Mouse (Mus musculus) thymus, postnatal 0 days (tissue): ENCODE data around the gene Stxbp5l. TPM values are rescaled to one million over a fixed set of nuclear protein-coding genes. Genes with fewer than 3 reads are reported as not detected.
"Not testable (repeated sequence)": the region's sequence is repeated elsewhere in the genome, so short reads cannot be mapped to it uniquely, and the experiment has no call there.

ENCODE experiments used
- DNase-seq: peaks from one replicate; pipeline ENCODE4 v3.0.0-alpha.2; 2015; ENCODE audit warnings: low spot score
- polyA plus RNA-seq: library from polyadenylated mRNA; unstranded; fragments of >200 nt; fragmentation: Nextera tagmentation; extraction: Ambion mirVana; gene quantifications from 2 replicates; pipeline ENCODE4 v1.2.1, GENCODE M21; 2015

Stxbp5l gene
- polyA plus RNA-seq, 1 experiment from 2014 or later: 0.07 TPM

GRCm38 (mm10) chr16:37280206-37280605 is 104.6 kb downstream of the Stxbp5l start:
- no peak for DNase-seq

GRCm38 (mm10) chr16:37273681-37274080 is 111.1 kb downstream of the Stxbp5l start:
- no peak for DNase-seq

GRCm38 (mm10) chr16:37261678-37262077 is 123.1 kb downstream of the Stxbp5l start:
- no peak for DNase-seq

DNA sequence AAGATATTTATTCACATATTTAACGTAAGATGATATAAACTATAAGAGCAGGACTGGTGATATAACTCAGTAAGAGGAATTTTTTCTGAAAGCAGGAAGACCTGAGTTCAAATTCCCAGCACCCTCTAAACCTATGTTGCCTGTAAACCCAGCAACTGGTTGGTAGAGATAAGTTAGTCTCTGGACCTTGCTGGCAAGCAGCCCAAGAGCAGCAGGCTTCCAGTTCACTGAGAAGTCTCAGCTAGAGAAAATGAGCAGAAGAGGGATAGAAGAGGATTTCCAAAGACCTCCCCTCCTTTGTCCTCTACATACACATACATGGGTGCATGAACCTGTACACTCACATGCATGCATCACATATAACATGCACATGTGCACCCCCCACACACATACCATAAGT is 165.6 kb downstream of the Stxbp5l start:
- DNase-seq: no peak

- no peak for DNase-seq
These were observed 176.0 kb downstream of the Stxbp5l start for GRCm38 (mm10) chr16:37208783-37209182.

- no peak for DNase-seq
These were observed 190.6 kb downstream of the Stxbp5l start for GRCm38 (mm10) chr16:37194152-37194551.

DNA sequence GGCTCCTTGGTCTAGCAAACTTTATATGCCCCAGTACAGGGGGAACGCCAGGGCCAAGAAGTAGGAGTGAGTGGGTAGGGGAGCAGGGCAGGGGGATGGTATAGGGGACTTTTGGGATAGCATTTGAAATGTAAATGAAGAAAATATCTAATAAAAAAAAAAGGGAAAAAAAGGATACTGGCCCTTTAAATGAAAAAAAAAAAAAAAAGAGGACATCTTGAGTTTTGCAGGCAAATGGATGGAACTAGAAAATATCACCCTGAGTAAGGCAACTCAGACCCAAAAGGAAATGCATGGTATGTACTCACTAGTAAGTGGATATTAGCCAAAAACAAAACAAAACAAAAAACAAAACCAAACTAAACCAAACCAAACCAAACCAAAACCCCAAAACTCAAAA is 259.6 kb downstream of the Stxbp5l start:
- not testable (repeated sequence) for DNase-seq

DNA sequence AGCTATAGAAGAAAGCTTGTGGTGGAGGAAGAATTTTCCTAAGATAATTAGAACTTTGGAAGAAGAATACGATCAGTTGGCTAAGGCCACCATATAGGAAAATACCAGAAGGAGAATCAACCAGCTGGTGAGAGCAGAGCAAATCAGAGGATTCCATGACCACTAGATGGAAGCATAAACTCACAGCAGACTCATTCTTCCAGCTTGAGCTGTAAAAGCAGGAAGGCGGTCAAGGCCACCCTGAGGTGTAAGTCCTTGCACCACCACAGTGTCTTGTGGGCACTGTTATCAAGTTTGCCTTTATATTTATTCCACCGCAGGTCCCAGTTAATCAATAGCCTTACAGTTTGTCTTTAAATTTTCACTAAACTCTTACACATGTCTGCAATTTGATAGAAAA is 275.5 kb downstream of the Stxbp5l start:
- peak; percentile 14 for DNase-seq

DNA sequence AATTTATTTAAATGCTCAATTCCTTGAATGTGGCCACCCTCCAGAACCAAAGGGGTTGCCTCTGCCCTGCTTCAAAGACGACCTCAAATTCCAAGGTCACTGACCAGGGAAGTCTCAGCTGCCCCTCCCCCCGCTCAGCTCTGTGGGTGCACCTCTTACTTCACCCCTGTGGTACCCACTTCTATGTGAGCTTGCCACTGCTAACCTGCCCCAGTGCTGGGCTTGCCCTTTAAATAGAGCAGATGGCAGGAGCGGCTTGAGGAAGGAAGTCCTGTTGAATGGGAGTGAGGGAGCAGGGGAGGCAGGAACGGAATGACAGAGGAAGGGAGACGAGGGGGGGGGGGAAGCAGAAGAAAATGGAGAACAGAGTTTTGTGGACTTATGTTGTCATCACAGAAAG is 276.0 kb downstream of the Stxbp5l start:
- no peak for DNase-seq

DNA sequence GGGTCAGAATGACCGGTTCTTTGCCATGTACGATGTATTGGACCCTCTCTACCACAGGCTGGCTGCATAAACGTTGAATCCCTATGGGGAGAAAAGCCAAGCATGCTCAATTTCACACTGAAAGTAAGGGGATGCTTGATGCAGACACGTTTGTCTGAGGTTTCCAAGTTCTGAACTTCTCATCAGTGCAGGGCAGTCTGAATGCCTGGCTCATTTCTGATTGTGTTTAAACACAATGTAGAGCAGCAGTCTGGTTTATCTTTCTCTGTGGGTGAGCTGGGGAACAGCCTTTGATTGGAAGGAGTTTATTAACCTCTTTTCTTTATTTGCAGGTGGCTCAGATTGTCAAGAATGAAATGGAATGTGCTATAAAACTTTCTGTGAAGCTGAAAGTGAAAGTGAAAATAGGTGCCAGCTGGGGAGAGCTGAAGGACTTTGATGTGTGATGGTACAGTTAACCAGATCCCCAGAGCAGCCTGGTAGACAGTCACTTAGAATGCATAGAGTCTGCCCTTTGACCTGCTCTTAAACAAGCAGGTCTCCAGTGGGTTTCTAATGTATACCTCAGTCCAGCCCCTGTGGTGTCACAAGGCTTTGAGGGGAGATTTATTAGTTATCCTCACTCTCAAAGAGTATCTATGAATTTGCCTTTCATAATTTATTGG is 290.5 kb downstream of the Stxbp5l start:
- DNase-seq: peak; percentile 76

- DNase-seq: no peak
These were observed 295.1 kb downstream of the Stxbp5l start for GRCm38 (mm10) chr16:37089648-37090047.

GRCm38 (mm10) chr16:37072354-37072753 is 312.4 kb downstream of the Stxbp5l start:
- no peak for DNase-seq

Other genes starting within 250 kb of the Stxbp5l start
- gene Gtf2e1, start 154.8 kb upstream of the Stxbp5l start, polyA plus RNA-seq: 20.5 and 21.6 TPM in 2 replicates
- 17.0 and 17.1 TPM in 2 replicates for gene Rabl3, start 154.9 kb upstream of the Stxbp5l start, polyA plus RNA-seq
- 0.33 and 0.37 TPM in 2 replicates for gene Hgd, start 195.2 kb upstream of the Stxbp5l start, polyA plus RNA-seq